Mouse (Mus musculus): ENCODE measurements around the gene 6030452D12Rik. TPM values are rescaled to one million over a fixed set of nuclear protein-coding genes. Genes with fewer than 3 reads are reported as not detected.

The 6030452D12Rik gene
- polyA plus RNA-seq, 1 experiment from 2014 or later: not detected

DNA sequence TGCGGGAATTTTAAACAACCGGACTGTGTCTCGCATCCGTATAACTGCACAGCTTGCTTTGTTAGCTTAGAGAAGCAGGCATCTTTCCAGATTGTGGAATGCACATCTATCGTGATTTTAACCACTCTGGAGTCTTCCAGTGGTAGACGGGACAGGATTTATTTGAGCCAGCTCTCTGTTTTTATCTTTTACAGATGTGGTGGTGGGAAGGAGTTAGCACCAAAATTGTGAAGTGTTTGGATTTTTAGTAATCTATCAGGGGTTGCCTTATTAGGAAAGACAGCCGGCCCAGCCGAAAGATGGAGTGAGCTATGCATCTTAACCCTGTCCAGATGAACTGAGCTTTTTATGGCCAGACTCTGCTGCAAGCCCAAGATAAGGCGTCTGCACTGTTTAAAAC, 21.5 kb downstream of the 6030452D12Rik start:
- no peak for TF ChIP-seq CTCF (IDR thresholded peaks at IDR 0.05; ENCODE audit: low read depth)
- TF ChIP-seq EP300 (optimal IDR thresholded peaks at IDR 0.05): no peak
- H3K4me3 ChIP-seq (ENCODE audit: low read depth, low read length): no peak overlapping the region
- no peaks in the 10 kb centered on the region for H3K9me3 ChIP-seq (ENCODE audit: control insufficient read depth, low read length)
- no peaks in the 10 kb centered on the region for H3K4me1 ChIP-seq (replicated peaks; ENCODE audit: control insufficient read depth, insufficient read depth)
- H3K4me2 ChIP-seq (replicated peaks; ENCODE audit: low read depth): 0 out of 2 replicates have a peak overlapping the region, but pooled peaks have one; percentile 25
- 25% methylated on average over 9 of the region's 9 CpGs for WGBS
- H3K27me3 ChIP-seq (ENCODE audit: control insufficient read depth, insufficient read depth, low read length): no peaks in the 10 kb centered on the region
- H3K36me3 ChIP-seq (ENCODE audit: control insufficient read depth, insufficient read depth, low read length): no peaks in the 10 kb centered on the region
- DNase-seq (ENCODE audit: low spot score) (no peak), ATAC-seq (ENCODE audit: low FRiP score, low TSS enrichment) (peak; percentile 24; the same call in 1 of the 2 replicates)
- peak overlapping the region; percentile 71 for H3K27ac ChIP-seq (replicated peaks)
- H3K9ac ChIP-seq (ENCODE audit: low read length): no peak overlapping the region

DNA sequence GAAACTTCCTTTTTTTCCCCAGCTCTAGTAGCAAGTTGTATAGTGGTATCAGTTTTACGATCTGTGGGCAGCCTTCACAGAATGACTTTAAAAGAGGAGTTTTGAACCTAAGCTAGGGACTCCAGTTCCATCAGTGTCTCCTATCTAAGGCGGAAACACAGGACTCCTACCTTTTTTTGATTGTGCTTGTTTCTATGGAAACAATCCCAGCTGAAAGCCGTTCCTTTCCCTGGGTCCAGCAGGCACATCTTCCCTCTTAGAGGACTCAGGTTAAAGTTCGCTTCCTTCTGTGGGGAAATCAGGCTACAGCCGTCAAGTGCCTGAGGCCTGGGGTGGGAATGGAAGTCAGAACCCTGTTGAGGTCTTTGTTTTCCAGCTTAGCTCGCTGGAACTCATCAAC, 26.4 kb downstream of the 6030452D12Rik start:
- TF ChIP-seq CTCF (IDR thresholded peaks at IDR 0.05; ENCODE audit: low read depth): no peak
- no peak for TF ChIP-seq EP300 (optimal IDR thresholded peaks at IDR 0.05)
- H3K9ac ChIP-seq (ENCODE audit: low read length): no peak overlapping the region
- ATAC-seq (ENCODE audit: low FRiP score, low TSS enrichment) (no peak), DNase-seq (ENCODE audit: low spot score) (no peak)
- no peaks in the 10 kb centered on the region for H3K9me3 ChIP-seq (ENCODE audit: control insufficient read depth, low read length)
- H3K27ac ChIP-seq (replicated peaks): no peak overlapping the region; the same call in 1 of the 2 replicates
- no peaks in the 10 kb centered on the region for H3K36me3 ChIP-seq (ENCODE audit: control insufficient read depth, insufficient read depth, low read length)
- no peaks in the 10 kb centered on the region for H3K4me1 ChIP-seq (replicated peaks; ENCODE audit: control insufficient read depth, insufficient read depth)
- no peaks in the 10 kb centered on the region for H3K27me3 ChIP-seq (ENCODE audit: control insufficient read depth, insufficient read depth, low read length)
- no peak overlapping the region for H3K4me3 ChIP-seq (ENCODE audit: low read depth, low read length)
- H3K4me2 ChIP-seq (replicated peaks; ENCODE audit: low read depth): no peak overlapping the region
- WGBS: 52% methylated on average over 6 of the region's 6 CpGs

DNA sequence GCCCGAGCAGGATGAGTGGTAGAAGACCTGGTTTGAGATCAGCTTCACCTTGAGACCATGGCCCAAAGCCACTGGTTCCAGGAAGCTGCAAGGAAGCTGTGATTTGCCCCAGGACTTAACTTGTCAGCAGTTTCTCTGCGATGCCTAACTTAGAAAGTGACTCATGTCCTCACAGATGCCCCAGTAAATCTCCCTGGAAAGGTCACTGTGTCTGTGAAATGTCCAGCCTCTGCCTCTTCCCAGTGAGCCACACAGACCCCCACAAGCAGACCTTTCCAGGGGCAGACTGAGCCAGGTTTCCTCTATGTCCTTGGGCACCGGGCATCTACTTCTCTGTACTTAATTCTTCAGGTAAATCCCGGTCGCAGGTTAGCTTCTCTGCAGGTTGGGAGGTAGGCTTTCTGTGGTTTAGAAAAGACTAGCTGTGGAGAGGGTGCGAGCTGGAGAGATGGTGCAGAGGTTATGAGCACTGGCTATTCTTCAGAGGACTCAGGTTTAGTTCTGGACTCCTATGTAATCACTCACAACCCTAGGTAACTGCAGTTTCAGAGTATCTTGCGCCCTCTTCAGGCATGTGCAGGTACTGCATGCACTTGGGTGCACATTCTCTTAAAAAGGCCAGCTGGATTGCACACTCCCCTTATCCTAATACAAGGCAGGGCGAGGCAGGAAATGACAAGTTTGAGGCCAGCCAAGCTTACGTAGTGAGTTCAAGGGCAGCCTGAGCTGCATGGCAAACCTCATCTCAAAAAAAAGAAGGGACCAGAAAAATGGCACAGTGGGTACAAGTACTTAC, 27.1 kb downstream of the 6030452D12Rik start:
- H3K4me1 ChIP-seq (replicated peaks; ENCODE audit: control insufficient read depth, insufficient read depth): no peaks in the 10 kb centered on the region
- 85% methylated on average over 9 of the region's 9 CpGs for WGBS
- H3K27me3 ChIP-seq (ENCODE audit: control insufficient read depth, insufficient read depth, low read length): no peaks in the 10 kb centered on the region
- no peaks in the 10 kb centered on the region for H3K36me3 ChIP-seq (ENCODE audit: control insufficient read depth, insufficient read depth, low read length)
- H3K27ac ChIP-seq (replicated peaks): no peak overlapping the region; the same call in 1 of the 2 replicates
- DNase-seq (ENCODE audit: low spot score) (no peak), ATAC-seq (ENCODE audit: low FRiP score, low TSS enrichment) (no peak; the same call in none of the 2 replicates)
- TF ChIP-seq EP300 (optimal IDR thresholded peaks at IDR 0.05): no peak
- peak; percentile 73 for TF ChIP-seq CTCF (IDR thresholded peaks at IDR 0.05; ENCODE audit: low read depth)
- no peak overlapping the region for H3K4me2 ChIP-seq (replicated peaks; ENCODE audit: low read depth)
- no peak overlapping the region for H3K4me3 ChIP-seq (ENCODE audit: low read depth, low read length)
- H3K9ac ChIP-seq (ENCODE audit: low read length): no peak overlapping the region
- H3K9me3 ChIP-seq (ENCODE audit: control insufficient read depth, low read length): no peaks in the 10 kb centered on the region

DNA sequence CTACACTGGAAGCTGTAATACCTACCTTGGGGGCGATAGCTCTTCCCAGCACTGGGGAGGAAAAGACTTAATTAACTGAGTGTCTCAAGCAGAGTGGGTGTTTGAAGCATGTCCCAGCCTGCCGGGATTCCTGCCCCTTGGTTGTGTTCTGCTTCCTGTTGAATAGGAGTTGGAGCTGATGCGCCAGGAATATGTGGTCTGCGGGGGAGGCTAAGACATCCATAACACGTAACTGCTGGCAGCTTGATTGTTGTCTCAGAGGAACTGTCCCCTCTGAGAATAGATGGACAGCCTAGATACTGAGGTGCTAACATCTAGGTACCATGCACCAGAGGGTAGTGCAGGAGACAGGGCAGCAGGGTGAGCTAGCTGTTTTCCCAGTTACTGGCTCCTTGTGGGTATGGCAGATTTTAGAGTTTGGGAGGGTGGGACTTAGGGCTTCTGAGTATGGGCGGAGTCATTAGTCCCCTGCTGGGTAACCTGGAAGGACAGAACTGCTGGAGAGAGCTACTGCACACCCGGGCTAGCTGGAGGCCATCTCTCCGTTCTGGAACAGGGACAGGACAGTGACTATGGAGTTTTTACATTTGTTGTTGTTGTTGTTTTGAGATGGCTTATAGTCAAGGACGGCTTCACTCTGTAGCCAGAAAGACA, 28.4 kb downstream of the 6030452D12Rik start:
- H3K27ac ChIP-seq (replicated peaks): no peak overlapping the region
- WGBS: 73% methylated on average over 9 of the region's 9 CpGs

DNA sequence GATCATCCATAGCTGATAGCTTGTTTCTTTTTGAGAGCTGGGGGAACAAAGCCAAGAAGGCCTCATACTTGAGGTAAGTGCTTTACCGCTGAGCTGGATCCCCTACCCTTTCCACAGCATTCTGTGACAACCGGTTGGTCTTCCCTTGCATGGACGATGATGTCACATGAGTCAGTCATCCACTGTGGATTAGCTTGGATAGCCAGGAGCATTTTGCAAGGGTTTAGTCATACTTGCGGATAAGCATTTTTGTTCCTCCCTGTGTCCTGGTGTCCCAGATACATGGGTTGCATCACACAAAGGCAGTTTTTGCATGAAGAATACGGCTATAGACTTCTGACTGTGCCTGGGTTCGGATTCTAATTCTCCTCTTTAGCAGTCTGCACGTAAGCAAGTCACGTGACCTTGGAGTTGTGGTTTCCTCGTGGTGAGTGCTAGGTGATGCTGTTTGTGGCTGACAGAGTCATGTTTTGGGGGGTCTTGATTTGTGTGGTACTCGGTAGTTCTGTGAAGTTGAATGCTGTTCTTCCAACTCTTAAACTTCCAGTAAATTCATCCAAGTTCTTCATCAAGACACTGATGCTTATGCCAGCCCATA, 29.7 kb downstream of the 6030452D12Rik start:
- Histone ChIP-seq H3K4me2 (replicated peaks; ENCODE audit: low read depth) (no peak overlapping the region), H3K36me3 (ENCODE audit: control insufficient read depth, insufficient read depth, low read length) (no peaks in the 10 kb centered on the region), H3K27ac (replicated peaks) (no peak overlapping the region), H3K9me3 (ENCODE audit: control insufficient read depth, low read length) (no peaks in the 10 kb centered on the region), H3K4me3 (ENCODE audit: low read depth, low read length) (no peak overlapping the region), H3K27me3 (ENCODE audit: control insufficient read depth, insufficient read depth, low read length) (no peaks in the 10 kb centered on the region), H3K9ac (ENCODE audit: low read length) (no peak overlapping the region), H3K4me1 (replicated peaks; ENCODE audit: control insufficient read depth, insufficient read depth) (no peaks in the 10 kb centered on the region)
- DNase-seq (ENCODE audit: low spot score) (no peak), ATAC-seq (ENCODE audit: low FRiP score, low TSS enrichment) (peak; percentile 24; the same call in 1 of the 2 replicates)
- TF ChIP-seq CTCF (IDR thresholded peaks at IDR 0.05; ENCODE audit: low read depth) (no peak), EP300 (optimal IDR thresholded peaks at IDR 0.05) (no peak)
- WGBS: 87% methylated on average over 10 of the region's 10 CpGs

More for the DNA sequence above, 28.4 kb downstream of the 6030452D12Rik start:
- Histone ChIP-seq H3K9ac (ENCODE audit: low read length) (no peak overlapping the region), H3K9me3 (ENCODE audit: control insufficient read depth, low read length) (no peaks in the 10 kb centered on the region), H3K4me1 (replicated peaks; ENCODE audit: control insufficient read depth, insufficient read depth) (no peaks in the 10 kb centered on the region), H3K4me2 (replicated peaks; ENCODE audit: low read depth) (no peak overlapping the region), H3K27me3 (ENCODE audit: control insufficient read depth, insufficient read depth, low read length) (no peaks in the 10 kb centered on the region), H3K36me3 (ENCODE audit: control insufficient read depth, insufficient read depth, low read length) (no peaks in the 10 kb centered on the region), H3K4me3 (ENCODE audit: low read depth, low read length) (no peak overlapping the region)
- DNase-seq (ENCODE audit: low spot score) (no peak), ATAC-seq (ENCODE audit: low FRiP score, low TSS enrichment) (no peak)
- TF ChIP-seq EP300 (optimal IDR thresholded peaks at IDR 0.05) (no peak), CTCF (IDR thresholded peaks at IDR 0.05; ENCODE audit: low read depth) (no peak)

Data from stomach, postnatal 0 days (tissue).